Mouse (Mus musculus) mouse embryonic stem cell (cell line): ENCODE results near the gene Cacna1i.

Source experiments
- in situ Hi-C, 2 experiments: fragments of 300-500 bp; cut with MboI; formaldehyde crosslinking; loops; 1 replicate in 1 of 2; 3 replicates in 1 of 2; pipeline ENCODE4 v1.14.3; 2019 to 2020; ENCODE audit warnings: low sequenced_read_pairs in 2 of 2, low pct_unique_long_range_greater_than_20kb in 1 of 2, mixed read lengths in 1 of 2; ENCODE audit not compliant: unreplicated experiment in 1 of 2

Cacna1i gene

DNA sequence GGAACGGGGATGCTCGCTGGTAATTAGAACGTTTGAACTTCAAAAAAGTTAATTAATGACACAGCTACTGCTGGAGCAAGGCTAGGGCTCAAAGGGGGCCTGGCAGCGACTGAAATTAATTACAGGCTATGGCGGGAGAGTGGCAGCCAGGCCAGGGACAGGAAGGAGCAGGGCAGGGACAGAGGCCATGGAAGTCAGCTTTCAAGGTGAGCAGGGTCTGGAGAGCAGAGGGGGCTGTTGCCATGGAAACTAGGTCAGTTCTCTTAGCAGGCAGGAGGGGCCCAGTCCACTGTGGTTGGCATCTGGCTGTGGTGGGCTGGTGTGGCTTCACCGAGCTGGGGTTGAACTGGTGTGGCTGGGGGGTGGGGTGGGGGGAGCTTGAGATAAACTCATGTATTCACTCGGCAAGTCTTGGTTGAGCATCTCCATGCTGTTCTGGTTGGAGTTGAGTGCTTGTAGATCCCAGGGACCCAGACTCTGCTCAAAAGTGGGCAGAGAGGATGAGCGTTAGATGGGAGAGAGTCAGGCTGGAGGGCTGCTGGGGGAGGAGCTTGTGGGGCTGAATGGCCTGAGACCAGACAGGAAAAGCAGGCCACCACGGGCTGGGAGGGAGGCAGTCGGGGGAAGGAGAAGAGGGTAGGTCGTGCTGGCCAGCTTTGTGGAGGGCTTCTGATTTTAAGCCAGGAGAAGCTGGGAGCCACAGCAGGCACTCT lies 31.7 kb downstream of the Cacna1i start:
- in situ Hi-C loops = no loop called here

DNA sequence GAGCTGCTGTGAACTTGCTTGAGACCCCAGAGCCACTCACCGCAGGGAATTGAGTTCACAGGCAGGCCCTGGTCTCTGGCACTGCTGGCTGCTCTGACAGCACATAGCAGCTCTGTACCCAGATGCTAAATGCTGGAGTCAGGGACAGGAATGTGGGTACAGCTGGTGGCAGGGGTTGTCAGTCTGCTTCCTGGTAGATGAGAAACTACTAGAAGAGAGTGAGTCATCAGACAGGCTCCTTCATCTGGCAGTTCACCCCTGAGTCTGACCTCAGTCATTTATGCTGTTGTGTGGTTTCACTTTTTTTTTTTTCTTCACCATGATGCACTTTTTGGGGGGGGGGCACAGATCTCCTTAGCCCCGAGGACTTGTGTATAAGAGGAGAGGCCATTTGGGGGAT lies 32.3 kb downstream of the Cacna1i start:
- in situ Hi-C loops = no loop called here

DNA sequence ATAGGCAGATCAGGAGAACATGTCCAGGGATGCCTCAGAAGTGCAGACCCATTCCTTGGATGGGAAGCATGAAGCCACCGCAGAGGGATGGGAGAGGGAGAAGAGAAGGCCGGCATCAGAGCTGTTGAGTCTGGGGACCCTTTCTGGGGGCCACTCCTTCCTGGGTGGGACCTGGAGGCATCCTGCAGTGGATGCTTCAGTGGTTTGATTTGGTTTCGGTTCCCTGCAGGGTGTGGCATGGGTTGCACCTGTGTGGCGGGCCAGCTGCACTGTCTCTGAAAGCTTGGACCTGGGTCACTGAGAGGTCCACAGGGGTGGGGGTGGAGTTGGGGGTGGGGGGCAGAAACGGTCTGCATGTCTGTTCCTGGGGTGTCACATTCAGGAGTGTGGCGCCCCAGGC lies 32.9 kb downstream of the Cacna1i start:
- in situ Hi-C loops = no loop called here

- in situ Hi-C loops = no loop called here
These were observed 38.2 kb downstream of the Cacna1i start for GRCm38 (mm10) chr15:80325207-80325606.

DNA sequence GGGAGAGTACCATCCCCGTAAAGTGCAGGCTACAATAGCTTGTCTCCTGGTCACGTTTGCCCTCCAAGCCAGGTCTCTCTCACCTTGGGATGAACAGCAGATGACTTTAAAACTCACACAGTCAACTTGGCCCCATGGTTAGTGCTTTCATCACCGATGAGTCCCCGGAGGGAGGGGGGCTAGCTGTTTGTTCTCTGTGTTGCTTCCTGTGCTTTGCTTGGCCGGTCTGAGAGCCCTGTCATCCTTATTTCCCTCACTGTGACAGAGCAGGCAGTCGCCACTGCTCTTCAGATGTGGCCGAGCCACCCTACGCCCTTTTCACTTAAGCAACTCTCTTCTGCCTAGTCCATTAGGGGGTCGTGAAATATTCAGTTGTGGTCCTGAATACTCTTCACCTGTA lies 38.7 kb downstream of the Cacna1i start:
- in situ Hi-C loops = no loop called here

- in situ Hi-C loops = no loop called here
These were observed 39.9 kb downstream of the Cacna1i start for GRCm38 (mm10) chr15:80326947-80327346.

- in situ Hi-C loops = no loop called here
These were observed 40.9 kb downstream of the Cacna1i start for GRCm38 (mm10) chr15:80327743-80328540.

DNA sequence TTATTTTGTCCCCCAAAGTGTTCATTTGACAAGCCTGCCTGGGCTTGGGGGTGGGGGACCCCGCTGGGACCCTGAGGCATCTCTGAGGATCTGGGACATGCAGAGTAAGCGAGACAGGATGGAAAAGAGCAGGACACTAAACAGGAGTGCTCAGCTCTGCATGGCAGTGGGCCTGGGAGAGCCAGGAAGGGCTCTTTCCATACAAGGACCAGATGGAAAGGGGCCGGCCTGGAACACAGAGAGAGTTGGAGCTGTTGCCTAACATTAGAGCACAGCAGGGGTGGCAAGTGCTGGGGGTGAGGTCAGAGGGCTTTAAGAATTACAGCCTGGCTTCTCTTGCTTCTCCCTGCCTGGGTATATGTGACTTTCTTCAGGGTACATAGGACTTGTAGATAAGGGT lies 43.2 kb downstream of the Cacna1i start:
- in situ Hi-C loops = no loop called here

DNA sequence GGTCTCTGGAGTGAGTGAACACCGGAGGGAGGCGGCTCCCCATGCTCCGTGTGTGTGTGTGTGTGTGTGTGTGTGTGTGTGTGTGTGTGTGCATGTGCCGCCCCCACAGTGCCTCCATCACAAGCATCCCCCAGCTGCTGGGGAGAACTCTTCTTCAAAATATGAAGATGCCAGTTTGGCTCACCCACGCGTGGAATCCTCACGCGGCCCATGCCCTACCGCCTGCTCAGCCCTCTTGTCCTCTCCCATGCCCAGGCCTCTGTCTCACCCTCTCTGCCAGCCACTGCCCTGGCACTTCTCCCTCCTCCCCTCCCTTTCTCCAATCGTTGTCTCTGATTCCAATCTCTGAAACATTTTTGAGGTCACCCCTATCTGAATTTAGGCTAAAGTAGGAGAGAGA lies 47.7 kb downstream of the Cacna1i start:
- in situ Hi-C loops = no loop called here

GRCm38 (mm10) chr15:80335196-80335595 lies 48.2 kb downstream of the Cacna1i start:
- in situ Hi-C loops = no loop called here

- in situ Hi-C loops = no loop called here
These were observed 53.3 kb downstream of the Cacna1i start for GRCm38 (mm10) chr15:80340348-80340747.

GRCm38 (mm10) chr15:80342394-80342793 lies 55.4 kb downstream of the Cacna1i start:
- in situ Hi-C loops = no loop called here

GRCm38 (mm10) chr15:80343031-80343430 lies 56.0 kb downstream of the Cacna1i start:
- in situ Hi-C loops = no loop called here

GRCm38 (mm10) chr15:80343731-80344130 lies 56.7 kb downstream of the Cacna1i start:
- in situ Hi-C loops = no loop called here

GRCm38 (mm10) chr15:80346510-80346909 lies 59.5 kb downstream of the Cacna1i start:
- in situ Hi-C loops = no loop called here

- in situ Hi-C loops = no loop called here
These were observed 63.4 kb downstream of the Cacna1i start for GRCm38 (mm10) chr15:80350431-80350830.

GRCm38 (mm10) chr15:80358798-80359197 lies 71.8 kb downstream of the Cacna1i start:
- in situ Hi-C loops = no loop called here

DNA sequence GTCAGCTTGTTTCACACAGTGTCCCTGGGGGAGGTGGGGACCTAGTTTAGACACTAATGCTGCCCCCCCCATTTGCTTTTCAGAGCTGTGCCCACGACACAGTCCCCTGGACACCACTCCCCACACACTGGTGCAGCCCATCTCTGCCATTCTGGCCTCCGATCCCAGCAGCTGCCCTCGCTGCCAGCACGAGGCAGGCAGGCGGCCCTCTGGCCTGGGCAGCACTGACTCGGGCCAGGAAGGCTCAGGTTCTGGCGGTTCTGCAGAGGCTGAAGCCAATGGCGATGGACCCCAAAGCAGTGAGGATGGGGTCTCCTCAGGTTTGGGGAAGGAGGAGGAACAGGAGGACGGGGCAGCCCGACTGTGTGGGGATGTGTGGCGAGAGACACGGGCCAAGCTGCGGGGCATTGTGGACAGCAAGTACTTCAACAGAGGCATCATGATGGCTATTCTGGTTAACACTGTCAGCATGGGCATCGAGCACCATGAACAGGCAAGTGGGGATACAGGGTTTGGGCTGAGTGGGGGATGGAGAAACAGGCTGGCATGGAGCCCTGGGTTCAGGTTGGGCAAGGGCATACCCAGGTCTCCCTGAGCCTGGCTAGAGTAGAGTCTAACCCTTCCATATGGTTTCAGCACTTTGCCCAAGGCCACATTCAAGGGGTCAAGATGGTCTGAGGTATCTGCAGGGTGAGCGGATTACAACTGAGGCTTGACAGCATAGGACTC lies 74.9 kb downstream of the Cacna1i start:
- in situ Hi-C loops = no loop called here

DNA sequence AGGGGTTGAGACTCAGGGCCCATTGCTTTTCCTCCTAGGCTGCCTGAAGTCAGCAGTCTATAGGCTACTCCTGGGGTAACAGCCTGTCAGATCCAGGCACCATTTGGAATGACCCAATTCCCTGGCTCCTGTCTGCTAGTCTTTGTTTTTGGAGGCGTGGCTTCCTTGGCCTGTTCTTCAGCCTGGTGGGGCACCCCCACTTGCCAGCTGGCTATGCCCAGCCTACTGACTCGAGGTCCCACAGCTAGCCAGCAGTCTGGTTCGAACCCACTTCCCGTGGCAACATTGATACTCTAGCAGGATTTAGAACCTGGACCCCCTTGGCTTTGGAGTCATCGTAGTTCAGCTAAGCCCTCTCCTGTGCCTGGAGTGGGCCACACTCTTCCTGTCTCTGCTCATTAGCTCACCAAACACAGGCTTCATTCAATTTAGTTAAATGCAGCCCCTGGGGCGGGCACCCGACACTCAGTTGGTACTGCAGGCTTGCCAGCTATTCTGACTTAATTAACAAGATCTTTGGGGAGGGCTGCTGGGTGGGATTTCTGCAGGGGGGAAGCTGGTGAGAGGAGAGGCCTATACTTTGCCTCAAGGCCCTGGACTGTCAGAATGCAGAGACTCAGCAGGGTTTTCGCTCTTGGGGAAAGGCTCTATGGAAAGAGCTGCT lies 75.6 kb downstream of the Cacna1i start:
- in situ Hi-C loops = no loop called here
